Mouse (Mus musculus) hindbrain, embryonic 13.5 days (tissue): ENCODE results near the gene Htt. TPM values are rescaled to one million over a fixed set of nuclear protein-coding genes. Genes with fewer than 3 reads are reported as not detected.

Source experiments
- ATAC-seq: fragments of 200-750 bp; cut with Nextera tagmentation; 2 replicates; pipeline ENCODE4 v1.8.0; 2017; ENCODE audit warnings: moderate TSS enrichment; ENCODE audit not compliant: low FRiP score
- H3K27ac ChIP-seq: fragments of 300-500 bp; sonication (generic); 2 replicates; pipeline ENCODE4 v1.5.1; 2015; ENCODE audit warnings: inconsistent platforms, mild to moderate bottlenecking, moderate library complexity
- H3K27me3 ChIP-seq: fragments of 300-500 bp; sonication (generic); 2 replicates; pipeline ENCODE4 v1.6.1; 2015; ENCODE audit warnings: mild to moderate bottlenecking, inconsistent platforms
- H3K36me3 ChIP-seq: fragments of 300-500 bp; sonication (generic); 2 replicates; pipeline ENCODE4 v1.6.1; 2015; ENCODE audit warnings: mild to moderate bottlenecking, inconsistent platforms
- H3K4me1 ChIP-seq: fragments of 300-500 bp; sonication (generic); replicated peaks from 2 replicates; pipeline ENCODE4 v1.6.1; 2015; ENCODE audit warnings: inconsistent platforms
- H3K4me2 ChIP-seq: fragments of 300-500 bp; sonication (generic); 2 replicates; pipeline ENCODE4 v1.6.1; 2015; ENCODE audit warnings: inconsistent platforms, mild to moderate bottlenecking, moderate library complexity
- H3K4me3 ChIP-seq: fragments of 300-500 bp; sonication (generic); 2 replicates; pipeline ENCODE4 v1.5.1; 2015; ENCODE audit warnings: mild to moderate bottlenecking, inconsistent platforms
- H3K9ac ChIP-seq: fragments of 300-500 bp; sonication (generic); 2 replicates; pipeline ENCODE4 v1.6.1; 2015; ENCODE audit warnings: mild to moderate bottlenecking, inconsistent platforms
- H3K9me3 ChIP-seq: fragments of 300-500 bp; sonication (generic); 2 replicates; pipeline ENCODE4 v1.6.1; 2016; ENCODE audit warnings: inconsistent platforms
- WGBS: fragments of 180-500 bp; shearing (Covaris S2); methylation state at CpG from one replicate; pipeline ENCODE4 v1.1.7; 2015; 5-methylcytosine and 5-hydroxymethylcytosine counted together
- polyA plus RNA-seq: library from polyadenylated mRNA; unstranded; fragments of >200 nt; fragmentation: Nextera tagmentation; extraction: Ambion mirVana; gene quantifications from 2 replicates; pipeline ENCODE4 v1.2.1, GENCODE M21; 2015

Gene Htt
- polyA plus RNA-seq, 1 experiment from 2014 or later, result 13.1 TPM

DNA sequence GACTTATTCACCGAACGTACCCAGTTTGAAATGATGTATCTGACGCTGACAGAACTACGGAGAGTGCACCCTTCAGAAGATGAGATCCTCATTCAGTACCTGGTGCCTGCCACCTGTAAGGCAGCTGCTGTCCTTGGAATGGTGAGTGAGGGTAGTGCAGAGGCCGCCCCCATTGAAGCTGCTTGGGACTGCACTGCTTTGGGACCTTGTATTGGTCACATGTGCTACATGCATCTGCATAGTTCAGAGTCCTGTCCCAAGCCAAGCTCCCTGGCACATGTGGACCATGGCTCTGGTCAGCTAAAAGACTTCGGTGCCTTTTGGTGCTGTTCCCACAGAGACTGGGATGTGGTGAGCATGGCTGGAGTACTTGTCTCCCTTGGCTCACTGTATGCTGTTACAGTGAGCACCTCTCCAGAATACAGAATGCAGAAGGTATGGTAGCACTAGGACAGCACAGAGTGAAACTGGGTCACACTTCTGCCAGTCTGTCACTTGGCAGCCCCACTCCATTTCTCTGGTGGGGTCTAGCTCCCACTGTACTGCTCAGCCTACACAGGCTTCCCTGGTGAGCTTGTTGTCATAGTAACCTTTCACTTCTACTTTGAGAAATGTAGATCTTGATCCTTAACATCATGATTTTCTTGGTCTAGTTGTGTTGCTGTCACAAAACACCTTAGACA is 138.4 kb downstream of the Htt start:
- no peaks in the 10 kb centered on the region for H3K4me1 ChIP-seq
- WGBS, result 97% methylated on average over 6 of the region's 6 CpGs

DNA sequence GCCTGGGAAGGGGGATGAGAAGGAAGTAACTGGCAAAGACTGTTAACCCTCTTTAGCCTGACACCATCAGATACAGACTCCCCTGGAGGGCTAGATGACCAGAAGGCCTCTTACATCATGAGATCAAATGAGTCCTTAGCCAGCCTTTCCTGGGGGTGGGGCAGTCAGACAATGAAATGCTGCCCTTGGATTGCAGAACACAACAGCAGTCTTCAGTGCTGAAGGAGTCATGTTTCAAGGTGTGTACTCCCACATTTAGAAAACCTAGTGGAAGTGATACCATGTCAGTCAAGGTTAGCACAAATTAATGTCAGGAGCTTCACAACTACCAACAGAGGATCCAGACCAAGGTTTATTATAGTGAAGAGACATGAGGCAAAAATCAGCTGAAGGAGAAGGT is 140.8 kb downstream of the Htt start:
- H3K9ac ChIP-seq, result no peak overlapping the region
- H3K4me3 ChIP-seq, result no peak overlapping the region
- no peak for ATAC-seq
- H3K4me2 ChIP-seq, result no peak overlapping the region
- H3K4me1 ChIP-seq, result no peaks in the 10 kb centered on the region
- no peaks in the 10 kb centered on the region for H3K27me3 ChIP-seq
- H3K9me3 ChIP-seq, result no peaks in the 10 kb centered on the region
- H3K36me3 ChIP-seq, result peaks cover 96% of the 10 kb centered on the region
- no peak overlapping the region for H3K27ac ChIP-seq

More for the DNA sequence above, 138.4 kb downstream of the Htt start:
- Histone ChIP-seq H3K4me2 (no peak overlapping the region), H3K9ac (no peak overlapping the region), H3K4me3 (no peak overlapping the region), H3K9me3 (no peaks in the 10 kb centered on the region), H3K27me3 (no peaks in the 10 kb centered on the region), H3K27ac (no peak overlapping the region), H3K36me3 (peaks cover 96% of the 10 kb centered on the region)
- no peak for ATAC-seq

DNA sequence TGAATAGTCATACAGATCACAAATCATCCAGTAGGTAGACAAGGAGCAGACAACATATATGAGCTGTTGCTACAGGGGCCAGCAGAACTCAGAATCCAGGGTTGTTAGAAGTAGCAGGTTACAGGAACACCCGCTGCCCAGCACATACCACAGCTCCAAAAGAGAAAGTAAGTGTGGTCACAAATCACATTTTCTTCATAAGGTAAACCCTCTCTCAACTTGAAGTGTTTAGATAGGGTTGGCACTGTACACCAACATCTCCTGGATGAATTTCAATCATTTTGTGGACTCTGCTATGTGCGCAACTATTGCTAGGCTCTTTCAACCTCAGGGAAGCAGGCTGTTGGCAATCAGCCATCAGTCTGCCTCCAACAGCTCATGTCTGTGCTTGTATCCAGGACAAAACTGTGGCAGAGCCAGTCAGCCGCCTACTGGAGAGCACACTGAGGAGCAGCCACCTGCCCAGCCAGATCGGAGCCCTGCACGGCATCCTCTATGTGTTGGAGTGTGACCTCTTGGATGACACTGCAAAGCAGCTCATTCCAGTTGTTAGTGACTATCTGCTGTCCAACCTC is 141.4 kb downstream of the Htt start:
- no peak for ATAC-seq
- no peaks in the 10 kb centered on the region for H3K27me3 ChIP-seq
- H3K9me3 ChIP-seq, result no peaks in the 10 kb centered on the region
- H3K36me3 ChIP-seq, result peaks cover 96% of the 10 kb centered on the region
- no peak overlapping the region for H3K4me2 ChIP-seq
- no peak overlapping the region for H3K27ac ChIP-seq
- H3K4me1 ChIP-seq, result no peaks in the 10 kb centered on the region
- H3K9ac ChIP-seq, result no peak overlapping the region
- WGBS, result 77% methylated on average over 5 of the region's 5 CpGs
- no peak overlapping the region for H3K4me3 ChIP-seq

GRCm38 (mm10) chr5:34904412-34904811 is 142.9 kb downstream of the Htt start:
- H3K36me3 ChIP-seq, result peaks cover 95% of the 10 kb centered on the region
- no peak overlapping the region for H3K9ac ChIP-seq
- no peak overlapping the region for H3K4me2 ChIP-seq
- H3K27me3 ChIP-seq, result no peaks in the 10 kb centered on the region
- H3K4me1 ChIP-seq, result peaks cover 4% of the 10 kb centered on the region; the same call in 1 of the 2 replicates
- no peak for ATAC-seq
- H3K4me3 ChIP-seq, result no peak overlapping the region
- no peaks in the 10 kb centered on the region for H3K9me3 ChIP-seq
- H3K27ac ChIP-seq, result no peak overlapping the region

- Histone ChIP-seq H3K9me3 (no peaks in the 10 kb centered on the region), H3K27me3 (no peaks in the 10 kb centered on the region), H3K9ac (no peak overlapping the region), H3K36me3 (peaks cover 82% of the 10 kb centered on the region), H3K4me2 (no peak overlapping the region), H3K27ac (no peak overlapping the region), H3K4me1 (peaks cover 4% of the 10 kb centered on the region; the same call in 1 of the 2 replicates), H3K4me3 (no peak overlapping the region)
- whole genome bisulfite sequencing, result 85% methylated on average over 4 of the region's 4 CpGs
- no peak for ATAC-seq
Measured at GRCm38 (mm10) chr5:34907230-34907629, 145.7 kb downstream of the Htt start.

DNA sequence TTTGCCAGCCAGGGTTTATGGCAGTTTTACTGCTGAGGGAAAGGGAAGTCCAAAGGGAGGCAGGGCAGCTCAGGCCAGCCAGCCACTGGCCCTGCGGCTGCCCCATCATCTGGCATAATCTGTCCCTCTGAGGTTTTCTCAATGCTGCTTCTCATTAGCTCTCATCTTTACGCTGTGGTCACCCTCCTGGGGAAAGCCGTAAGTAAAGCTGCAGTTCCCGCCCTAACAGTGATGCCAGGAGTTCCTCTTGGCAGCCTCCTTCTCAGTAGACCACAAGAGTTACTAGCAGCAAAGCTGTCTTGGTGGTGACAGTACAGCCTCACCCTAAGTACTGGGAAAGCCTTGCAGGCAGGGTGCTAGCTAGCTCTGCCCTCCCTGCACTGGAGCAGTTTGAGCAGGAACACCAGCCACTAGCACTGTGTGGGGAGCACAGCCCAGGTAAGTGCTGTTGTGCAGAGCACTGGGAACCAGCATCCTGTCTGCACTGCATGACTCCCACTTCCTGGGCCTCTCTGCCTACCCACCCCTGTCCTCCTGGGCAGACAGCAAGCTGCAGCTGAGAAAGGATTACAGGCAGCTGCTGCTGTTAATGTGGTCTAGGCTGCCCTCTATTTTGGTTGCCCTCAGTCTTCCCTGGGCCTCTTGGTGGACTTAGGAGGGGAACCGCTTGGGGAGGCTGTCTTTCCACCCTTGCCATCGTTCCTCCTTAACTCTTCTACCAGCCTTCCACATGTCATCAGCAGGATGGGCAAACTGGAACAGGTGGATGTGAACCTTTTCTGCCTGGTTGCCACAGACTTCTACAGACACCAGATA is 146.6 kb downstream of the Htt start, which contains the start of gene Msantd1:
Gene Msantd1 (plus strand): TSS at position 103 of the 816 bp plus-strand sequence.
- Histone ChIP-seq H3K9ac (no peak within 1 kb of the TSS; the same call in 1 of the 2 replicates), H3K9me3 (no peaks in the 10 kb centered on the region), H3K27ac (no peak within 1 kb of the TSS), H3K4me3 (no peak within 1 kb of the TSS), H3K27me3 (no peaks in the 10 kb centered on the region), H3K4me2 (no peak within 1 kb of the TSS), H3K4me1 (peaks cover 4% of the 10 kb centered on the region; the same call in 1 of the 2 replicates), H3K36me3 (peaks cover 78% of the 10 kb centered on the region)
- ATAC-seq, result no peak
- 82% methylated on average over 6 of the region's 6 CpGs for WGBS

DNA sequence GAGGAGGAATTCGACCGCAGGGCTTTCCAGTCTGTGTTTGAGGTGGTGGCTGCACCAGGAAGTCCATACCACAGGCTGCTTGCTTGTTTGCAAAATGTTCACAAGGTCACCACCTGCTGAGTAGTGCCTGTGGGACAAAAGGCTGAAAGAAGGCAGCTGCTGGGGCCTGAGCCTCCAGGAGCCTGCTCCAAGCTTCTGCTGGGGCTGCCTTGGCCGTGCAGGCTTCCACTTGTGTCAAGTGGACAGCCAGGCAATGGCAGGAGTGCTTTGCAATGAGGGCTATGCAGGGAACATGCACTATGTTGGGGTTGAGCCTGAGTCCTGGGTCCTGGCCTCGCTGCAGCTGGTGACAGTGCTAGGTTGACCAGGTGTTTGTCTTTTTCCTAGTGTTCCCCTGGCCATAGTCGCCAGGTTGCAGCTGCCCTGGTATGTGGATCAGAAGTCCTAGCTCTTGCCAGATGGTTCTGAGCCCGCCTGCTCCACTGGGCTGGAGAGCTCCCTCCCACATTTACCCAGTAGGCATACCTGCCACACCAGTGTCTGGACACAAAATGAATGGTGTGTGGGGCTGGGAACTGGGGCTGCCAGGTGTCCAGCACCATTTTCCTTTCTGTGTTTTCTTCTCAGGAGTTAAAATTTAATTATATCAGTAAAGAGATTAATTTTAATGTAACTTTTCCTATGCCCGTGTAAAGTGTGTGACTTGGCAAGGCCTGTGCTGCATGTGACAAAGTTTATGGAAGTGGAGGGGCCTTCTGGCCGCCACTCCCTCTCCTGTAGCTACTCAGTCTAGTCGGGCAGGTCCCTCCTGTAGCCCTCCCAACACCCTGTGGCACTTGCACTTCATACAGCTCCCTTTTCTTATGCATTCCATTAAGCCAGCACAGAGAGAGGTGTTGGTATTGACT is 147.4 kb downstream of the Htt start:
- no peak overlapping the region; the same call in 1 of the 2 replicates for H3K9ac ChIP-seq
- peaks cover 74% of the 10 kb centered on the region for H3K36me3 ChIP-seq
- no peak overlapping the region for H3K4me3 ChIP-seq
- no peaks in the 10 kb centered on the region for H3K9me3 ChIP-seq
- H3K4me1 ChIP-seq, result peaks cover 4% of the 10 kb centered on the region; the same call in 1 of the 2 replicates
- H3K27me3 ChIP-seq, result no peaks in the 10 kb centered on the region
- WGBS, result 79% methylated on average over 9 of the region's 9 CpGs
- no peak overlapping the region for H3K27ac ChIP-seq
- H3K4me2 ChIP-seq, result no peak overlapping the region
- ATAC-seq, result no peak

GRCm38 (mm10) chr5:34909634-34910503 is 148.3 kb downstream of the Htt start:
- Histone ChIP-seq H3K4me2 (no peak overlapping the region), H3K9ac (no peak overlapping the region), H3K36me3 (peaks cover 65% of the 10 kb centered on the region), H3K27ac (no peak overlapping the region), H3K27me3 (no peaks in the 10 kb centered on the region), H3K4me3 (no peak overlapping the region), H3K9me3 (no peaks in the 10 kb centered on the region), H3K4me1 (peaks cover 4% of the 10 kb centered on the region; the same call in 1 of the 2 replicates)
- WGBS, result 97% methylated on average over 1 of the region's 1 CpGs
- no peak for ATAC-seq

DNA sequence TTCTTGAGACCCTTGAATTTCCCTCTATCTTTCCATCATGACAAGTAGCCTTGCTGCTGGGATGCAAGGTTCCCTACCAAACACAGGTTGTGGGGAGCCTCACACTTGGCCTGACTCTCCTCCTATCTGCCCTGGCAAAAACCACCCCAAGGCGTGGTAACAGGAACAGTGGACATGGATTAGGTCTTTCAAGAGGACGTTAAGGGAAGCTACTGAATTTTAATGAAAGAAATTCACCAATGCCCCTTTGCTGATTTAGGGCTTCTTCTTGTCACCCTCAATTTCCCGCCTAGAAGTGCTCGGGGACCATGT is 148.9 kb downstream of the Htt start:
- no peak overlapping the region for H3K4me3 ChIP-seq
- no peak overlapping the region for H3K4me2 ChIP-seq
- no peak overlapping the region for H3K27ac ChIP-seq
- H3K27me3 ChIP-seq, result no peaks in the 10 kb centered on the region
- H3K9ac ChIP-seq, result no peak overlapping the region
- peaks cover 4% of the 10 kb centered on the region; the same call in 1 of the 2 replicates for H3K4me1 ChIP-seq
- no peaks in the 10 kb centered on the region for H3K9me3 ChIP-seq
- H3K36me3 ChIP-seq, result peaks cover 59% of the 10 kb centered on the region
- ATAC-seq, result no peak
- 82% methylated on average over 4 of the region's 4 CpGs for WGBS

GRCm38 (mm10) chr5:34915801-34916200 is 154.3 kb downstream of the Htt start:
- Histone ChIP-seq H3K27ac (no peak overlapping the region), H3K4me1 (peaks cover 18% of the 10 kb centered on the region), H3K36me3 (peaks cover 10% of the 10 kb centered on the region; the same call in 1 of the 2 replicates), H3K27me3 (no peaks in the 10 kb centered on the region), H3K4me3 (no peak overlapping the region), H3K4me2 (no peak overlapping the region), H3K9me3 (no peaks in the 10 kb centered on the region), H3K9ac (no peak overlapping the region)
- WGBS, result 13% methylated on average over 1 of the region's 1 CpGs
- ATAC-seq, result peak; percentile 60; the same call in 1 of the 2 replicates

- Histone ChIP-seq H3K9ac (peak overlapping the region; percentile 43), H3K27me3 (no peaks in the 10 kb centered on the region), H3K36me3 (peaks cover 17% of the 10 kb centered on the region), H3K4me1 (peaks cover 18% of the 10 kb centered on the region), H3K4me2 (no peak overlapping the region), H3K4me3 (no peak overlapping the region), H3K27ac (peak overlapping the region; percentile 56), H3K9me3 (no peaks in the 10 kb centered on the region)
- 40% methylated on average over 10 of the region's 10 CpGs for WGBS
- peak; percentile 38 for ATAC-seq
Measured at GRCm38 (mm10) chr5:34917234-34917655, 155.7 kb downstream of the Htt start.
